Mouse (Mus musculus): ENCODE data around the gene Aox3. TPM values are rescaled to one million over a fixed set of nuclear protein-coding genes. Genes with fewer than 3 reads are reported as not detected.
A peak's percentile ranks its signal among the peaks of the same experiment; 100 is the strongest.

Aox3 gene
- polyA plus RNA-seq, 1 experiment from 2014 or later = 0.47 TPM

DNA sequence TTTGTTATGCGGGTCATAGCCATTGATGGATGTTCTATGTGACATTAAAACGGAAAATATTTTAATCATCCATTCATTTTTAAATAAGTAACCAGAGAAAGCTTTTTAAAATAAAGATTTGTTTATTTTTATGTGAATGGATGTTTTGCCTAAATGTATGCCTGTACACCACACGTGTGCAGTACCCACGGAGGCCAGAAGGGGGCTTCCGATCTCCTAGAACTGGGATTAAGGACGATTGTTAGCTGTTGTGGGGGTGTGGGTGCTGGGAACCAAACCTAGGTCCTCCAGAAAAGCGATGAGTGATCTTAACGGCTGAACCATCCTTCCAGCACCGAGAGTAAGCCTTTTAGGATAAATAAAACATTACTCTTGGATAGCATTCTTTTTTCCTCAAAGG, 26.1 kb downstream of the Aox3 start:
- Histone ChIP-seq H3K36me3 (ENCODE audit: control insufficient read depth, insufficient read depth) (no peaks in the 10 kb centered on the region), H3K4me2 (replicated peaks; ENCODE audit: low read depth) (no peak overlapping the region), H3K9me3 (ENCODE audit: control insufficient read depth) (0 out of 2 replicates have a peak, but pooled peaks cover 6% of the 10 kb centered on the region), H3K4me3 (ENCODE audit: low read depth, low read length) (no peak overlapping the region), H3K4me1 (replicated peaks; ENCODE audit: control insufficient read depth, insufficient read depth, low read length) (no peaks in the 10 kb centered on the region), H3K27ac (ENCODE audit: low read depth, low read length) (no peak overlapping the region), H3K27me3 (replicated peaks; ENCODE audit: control insufficient read depth, insufficient read depth, low read length) (no peaks in the 10 kb centered on the region), H3K9ac (ENCODE audit: low read depth, low read length) (no peak overlapping the region)
- 0 out of 2 replicates have a peak, but pooled peaks have one; percentile 15 for TF ChIP-seq CTCF (IDR thresholded peaks at IDR 0.05; ENCODE audit: low read depth)
- ATAC-seq = no peak
- 89% methylated on average over 9 of the region's 9 CpGs for WGBS

- H3K27ac ChIP-seq (ENCODE audit: low read depth, low read length) = no peak overlapping the region
- ATAC-seq = no peak
These were observed 27.7 kb downstream of the Aox3 start for GRCm38 (mm10) chr1:58140607-58141006.

DNA sequence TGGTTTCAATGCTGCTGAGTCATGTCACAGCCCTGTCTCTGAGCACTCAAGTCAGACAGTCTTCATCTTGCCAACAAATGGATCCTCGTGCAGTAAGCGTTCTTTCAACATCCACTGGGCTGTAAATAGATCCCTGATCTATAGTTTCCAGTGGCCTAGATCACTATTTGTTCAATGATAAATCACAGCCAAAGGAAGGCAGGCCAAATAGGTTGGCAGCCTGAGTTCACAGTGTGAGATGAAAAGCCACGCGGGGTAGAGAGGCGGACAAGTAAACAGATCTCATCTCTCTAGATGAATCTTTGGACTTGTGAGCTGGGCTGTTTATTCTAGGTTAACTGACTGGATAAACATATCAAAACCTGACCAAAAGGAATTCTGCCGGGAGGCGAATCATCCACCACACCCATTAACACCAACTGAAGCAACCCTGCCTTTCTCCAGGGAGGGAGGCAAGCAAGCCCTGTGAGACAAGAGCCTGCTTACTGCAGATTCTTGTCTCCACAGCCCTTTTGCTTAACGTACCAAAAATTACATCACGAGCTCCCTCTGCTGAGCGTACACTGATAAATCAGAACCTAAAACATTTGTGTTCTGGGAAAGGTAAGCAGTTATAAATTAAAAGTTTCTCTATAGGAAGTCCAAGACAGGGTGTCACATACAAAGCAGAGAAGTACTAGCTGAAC, 31.6 kb downstream of the Aox3 start:
- Histone ChIP-seq H3K9ac (ENCODE audit: low read depth, low read length) (no peak overlapping the region), H3K27me3 (replicated peaks; ENCODE audit: control insufficient read depth, insufficient read depth, low read length) (no peaks in the 10 kb centered on the region), H3K4me2 (replicated peaks; ENCODE audit: low read depth) (no peak overlapping the region), H3K4me1 (replicated peaks; ENCODE audit: control insufficient read depth, insufficient read depth, low read length) (no peaks in the 10 kb centered on the region), H3K27ac (ENCODE audit: low read depth, low read length) (no peak overlapping the region), H3K4me3 (ENCODE audit: low read depth, low read length) (no peak overlapping the region), H3K9me3 (ENCODE audit: control insufficient read depth) (0 out of 2 replicates have a peak, but pooled peaks cover 2% of the 10 kb centered on the region), H3K36me3 (ENCODE audit: control insufficient read depth, insufficient read depth) (no peaks in the 10 kb centered on the region)
- peak; percentile 47 for TF ChIP-seq CTCF (IDR thresholded peaks at IDR 0.05; ENCODE audit: low read depth)
- no peak for ATAC-seq
- 17% methylated on average over 10 of the region's 10 CpGs for WGBS

More at GRCm38 (mm10) chr1:58140607-58141006, 27.7 kb downstream of the Aox3 start:
- Histone ChIP-seq H3K4me2 (replicated peaks; ENCODE audit: low read depth) (no peak overlapping the region), H3K9ac (ENCODE audit: low read depth, low read length) (no peak overlapping the region), H3K4me3 (ENCODE audit: low read depth, low read length) (no peak overlapping the region), H3K4me1 (replicated peaks; ENCODE audit: control insufficient read depth, insufficient read depth, low read length) (no peaks in the 10 kb centered on the region), H3K9me3 (ENCODE audit: control insufficient read depth) (0 out of 2 replicates have a peak, but pooled peaks cover 6% of the 10 kb centered on the region), H3K36me3 (ENCODE audit: control insufficient read depth, insufficient read depth) (no peaks in the 10 kb centered on the region), H3K27me3 (replicated peaks; ENCODE audit: control insufficient read depth, insufficient read depth, low read length) (no peaks in the 10 kb centered on the region)
- WGBS = 88% methylated on average over 5 of the region's 5 CpGs
- TF ChIP-seq CTCF (IDR thresholded peaks at IDR 0.05; ENCODE audit: low read depth) = 0 out of 2 replicates have a peak, but pooled peaks have one; percentile 24

- Histone ChIP-seq H3K36me3 (ENCODE audit: control insufficient read depth, insufficient read depth) (no peaks in the 10 kb centered on the region), H3K27ac (ENCODE audit: low read depth, low read length) (no peak overlapping the region), H3K4me3 (ENCODE audit: low read depth, low read length) (no peak overlapping the region), H3K9ac (ENCODE audit: low read depth, low read length) (no peak overlapping the region), H3K4me1 (replicated peaks; ENCODE audit: control insufficient read depth, insufficient read depth, low read length) (no peaks in the 10 kb centered on the region), H3K27me3 (replicated peaks; ENCODE audit: control insufficient read depth, insufficient read depth, low read length) (no peaks in the 10 kb centered on the region), H3K4me2 (replicated peaks; ENCODE audit: low read depth) (no peak overlapping the region), H3K9me3 (ENCODE audit: control insufficient read depth) (no peaks in the 10 kb centered on the region)
- WGBS = 82% methylated on average over 10 of the region's 10 CpGs
- TF ChIP-seq CTCF (IDR thresholded peaks at IDR 0.05; ENCODE audit: low read depth) = no peak
- no peak for ATAC-seq
These were observed 33.1 kb downstream of the Aox3 start for GRCm38 (mm10) chr1:58146026-58146425.

- Histone ChIP-seq H3K9ac (ENCODE audit: low read depth, low read length) (no peak overlapping the region), H3K9me3 (ENCODE audit: control insufficient read depth) (no peaks in the 10 kb centered on the region), H3K27ac (ENCODE audit: low read depth, low read length) (no peak overlapping the region), H3K36me3 (ENCODE audit: control insufficient read depth, insufficient read depth) (no peaks in the 10 kb centered on the region), H3K4me2 (replicated peaks; ENCODE audit: low read depth) (no peak overlapping the region), H3K27me3 (replicated peaks; ENCODE audit: control insufficient read depth, insufficient read depth, low read length) (no peaks in the 10 kb centered on the region), H3K4me1 (replicated peaks; ENCODE audit: control insufficient read depth, insufficient read depth, low read length) (no peaks in the 10 kb centered on the region), H3K4me3 (ENCODE audit: low read depth, low read length) (no peak overlapping the region)
- ATAC-seq = no peak
- TF ChIP-seq CTCF (IDR thresholded peaks at IDR 0.05; ENCODE audit: low read depth) = no peak
- WGBS = 73% methylated on average over 6 of the region's 6 CpGs
These were observed 34.8 kb downstream of the Aox3 start for GRCm38 (mm10) chr1:58147776-58148175.

GRCm38 (mm10) chr1:58152247-58152646, 39.3 kb downstream of the Aox3 start:
- no peaks in the 10 kb centered on the region for H3K9me3 ChIP-seq (ENCODE audit: control insufficient read depth)
- WGBS = 69% methylated on average over 8 of the region's 8 CpGs
- TF ChIP-seq CTCF (IDR thresholded peaks at IDR 0.05; ENCODE audit: low read depth) = no peak
- H3K36me3 ChIP-seq (ENCODE audit: control insufficient read depth, insufficient read depth) = no peaks in the 10 kb centered on the region
- no peaks in the 10 kb centered on the region for H3K27me3 ChIP-seq (replicated peaks; ENCODE audit: control insufficient read depth, insufficient read depth, low read length)
- no peak for ATAC-seq
- no peaks in the 10 kb centered on the region for H3K4me1 ChIP-seq (replicated peaks; ENCODE audit: control insufficient read depth, insufficient read depth, low read length)
- H3K4me3 ChIP-seq (ENCODE audit: low read depth, low read length) = no peak overlapping the region
- H3K9ac ChIP-seq (ENCODE audit: low read depth, low read length) = no peak overlapping the region
- H3K27ac ChIP-seq (ENCODE audit: low read depth, low read length) = no peak overlapping the region
- H3K4me2 ChIP-seq (replicated peaks; ENCODE audit: low read depth) = no peak overlapping the region
